Mouse (Mus musculus) liver, embryonic 14.5 days (tissue): Measurements from ENCODE around the gene Csf3r. TPM values are rescaled to one million over a fixed set of nuclear protein-coding genes. Genes with fewer than 3 reads are reported as not detected.

Source experiments
- ATAC-seq: fragments of 200-750 bp; cut with Nextera tagmentation; 2 replicates; pipeline ENCODE4 v1.8.0; 2017; ENCODE audit warnings: moderate number of reproducible peaks, mild to moderate bottlenecking, moderate library complexity; ENCODE audit not compliant: insufficient read depth
- DNase-seq, 3 experiments: peaks; one replicate each; pipeline ENCODE4 v3.0.0-alpha.2; 2012 to 2013; ENCODE audit warnings: low read depth in 3 of 3, low spot score in 3 of 3
- H3K27ac ChIP-seq: fragments of 300-500 bp; sonication (generic); 2 replicates; pipeline ENCODE4 v1.5.1; 2014; ENCODE audit warnings: moderate library complexity, mild to moderate bottlenecking, control low read depth, inconsistent platforms
- H3K27me3 ChIP-seq: fragments of 300-500 bp; sonication (generic); 2 replicates; pipeline ENCODE4 v1.6.1; 2014; ENCODE audit warnings: mild to moderate bottlenecking, low read length, moderate library complexity; ENCODE audit not compliant: control insufficient read depth, insufficient read depth
- H3K36me3 ChIP-seq: fragments of 300-500 bp; sonication (generic); replicated peaks from 2 replicates; pipeline ENCODE4 v1.6.1; 2014; ENCODE audit warnings: low read depth; ENCODE audit not compliant: control insufficient read depth, insufficient read depth
- H3K4me1 ChIP-seq, 2 experiments: fragments of 200-500 bp in 1 of 2; fragments of 300-500 bp in 1 of 2; sonication (generic) in 1 of 2; replicated peaks; 2 replicates each; pipeline ENCODE4 v1.6.1; 2012 to 2014; ENCODE audit warnings: antibody characterized with exemption in 1 of 2, inconsistent platforms in 1 of 2, low read length in 1 of 2; ENCODE audit not compliant: control insufficient read depth in 2 of 2, insufficient read depth in 2 of 2
- H3K4me2 ChIP-seq: fragments of 300-500 bp; sonication (generic); 2 replicates; pipeline ENCODE4 v1.6.1; 2014; ENCODE audit warnings: low read depth, mild to moderate bottlenecking, control low read depth, moderate library complexity
- H3K4me3 ChIP-seq, 2 experiments: fragments of 200-500 bp in 1 of 2; fragments of 300-500 bp in 1 of 2; sonication (generic) in 1 of 2; 2 replicates each; pipeline ENCODE4 v1.5.1; 2012 to 2014; ENCODE audit warnings: low read depth in 2 of 2, low read length in 2 of 2, mild to moderate bottlenecking in 2 of 2, control low read depth in 1 of 2, inconsistent platforms in 1 of 2, moderate library complexity in 1 of 2; ENCODE audit not compliant: insufficient read depth in 1 of 2
- H3K9ac ChIP-seq: fragments of 300-500 bp; sonication (generic); replicated peaks from 2 replicates; pipeline ENCODE4 v1.6.1; 2014; ENCODE audit warnings: mild to moderate bottlenecking, control low read depth, moderate library complexity
- H3K9me3 ChIP-seq: fragments of 300-500 bp; sonication (generic); 2 replicates; pipeline ENCODE4 v1.6.1; 2016; ENCODE audit warnings: low read length, mixed read lengths; ENCODE audit not compliant: control insufficient read depth
- CTCF ChIP-seq: IDR thresholded peaks from 2 replicates; pipeline ENCODE4 v1.5.1; 2016; ENCODE audit warnings: antibody characterized with exemption, low read depth, control low read depth
- EP300 ChIP-seq: IDR thresholded peaks from 2 replicates; pipeline ENCODE4 v1.6.1; 2016; ENCODE audit warnings: antibody characterized with exemption, low read depth
- WGBS: fragments of 180-500 bp; shearing (Covaris S2); extraction: QIAGEN DNeasy Blood & Tissue Kit; methylation state at CpG from one replicate; pipeline ENCODE4 v1.1.7; 2014; ENCODE audit not compliant: insufficient replicate concordance; 5-methylcytosine and 5-hydroxymethylcytosine counted together
- polyA plus RNA-seq, 2 experiments: library from polyadenylated mRNA; depleted of rRNA in 1 of 2; stranded (reverse) in 1 of 2; unstranded in 1 of 2; fragments of >200 nt; fragmentation: Nextera tagmentation in 1 of 2; extraction: Ambion mirVana in 1 of 2; gene quantifications; 2 replicates each; pipeline versions ENCODE4 v1.2.1 to v1.2.3; 2012 to 2014

The Csf3r gene
- polyA plus RNA-seq, 2 experiments: 2.7 to 3.1 TPM

GRCm38 (mm10) chr4:126027980-126028379 is 3.6 kb downstream of the Csf3r start:
- Histone ChIP-seq H3K9me3 (no peaks in the 10 kb centered on the region), H3K27ac (no peak overlapping the region), H3K36me3 (no peaks in the 10 kb centered on the region), H3K4me1 (peaks cover 0 to 11% of the 10 kb centered on the region in 2 experiments; a peak in 2 of 4 replicates), H3K9ac (no peak overlapping the region), H3K4me3 (no peak overlapping the region), H3K27me3 (no peaks in the 10 kb centered on the region), H3K4me2 (no peak overlapping the region)
- 13% methylated on average over 3 of the region's 3 CpGs for WGBS
- DNase-seq: no peak
- TF ChIP-seq CTCF (no peak), EP300 (no peak)
- peak; percentile 37; the same call in 1 of the 2 replicates for ATAC-seq

DNA sequence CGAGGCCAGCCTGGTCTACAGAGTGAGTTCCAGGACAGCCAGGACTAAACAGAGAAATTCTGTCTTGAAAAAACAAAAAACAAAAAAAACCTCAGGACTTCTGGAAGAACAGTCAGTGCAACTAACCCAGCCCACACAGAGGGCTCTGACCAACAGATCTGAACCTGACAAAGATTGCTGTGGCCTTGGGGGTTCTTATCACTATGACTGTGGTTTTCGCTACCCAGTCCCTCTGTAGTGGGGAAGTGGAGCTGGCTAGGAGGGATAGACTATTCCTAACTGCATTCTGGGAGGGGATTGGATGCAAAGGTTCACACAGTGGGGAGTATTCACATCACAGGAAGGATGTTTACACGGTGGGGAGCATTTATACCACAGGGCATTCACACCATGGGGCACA is 4.7 kb downstream of the Csf3r start:
- TF ChIP-seq CTCF: no peak
- TF ChIP-seq EP300: no peak
- Histone ChIP-seq H3K36me3 (no peaks in the 10 kb centered on the region), H3K4me2 (no peak overlapping the region), H3K27ac (no peak overlapping the region), H3K9me3 (no peaks in the 10 kb centered on the region), H3K27me3 (no peaks in the 10 kb centered on the region), H3K9ac (no peak overlapping the region), H3K4me1 (peaks cover 0 to 9% of the 10 kb centered on the region in 2 experiments; a peak in 2 of 4 replicates), H3K4me3 (no peak overlapping the region)
- ATAC-seq: no peak
- 29% methylated on average over 3 of the region's 3 CpGs for WGBS
- no peak for DNase-seq

- H3K4me2 ChIP-seq: no peak overlapping the region
- H3K9ac ChIP-seq: no peak overlapping the region
- no peaks in the 10 kb centered on the region for H3K9me3 ChIP-seq
- TF ChIP-seq EP300: no peak
- TF ChIP-seq CTCF: no peak
- no peak overlapping the region for H3K4me3 ChIP-seq
- DNase-seq: no peak
- WGBS: 36% methylated on average over 5 of the region's 5 CpGs
- H3K36me3 ChIP-seq: no peaks in the 10 kb centered on the region
- ATAC-seq: no peak
- H3K27me3 ChIP-seq: no peaks in the 10 kb centered on the region
- H3K4me1 ChIP-seq: peaks cover 0 to 9% of the 10 kb centered on the region in 2 experiments; a peak in 2 of 4 replicates
- no peak overlapping the region for H3K27ac ChIP-seq
Observed at GRCm38 (mm10) chr4:126030705-126031104, 6.4 kb downstream of the Csf3r start.

DNA sequence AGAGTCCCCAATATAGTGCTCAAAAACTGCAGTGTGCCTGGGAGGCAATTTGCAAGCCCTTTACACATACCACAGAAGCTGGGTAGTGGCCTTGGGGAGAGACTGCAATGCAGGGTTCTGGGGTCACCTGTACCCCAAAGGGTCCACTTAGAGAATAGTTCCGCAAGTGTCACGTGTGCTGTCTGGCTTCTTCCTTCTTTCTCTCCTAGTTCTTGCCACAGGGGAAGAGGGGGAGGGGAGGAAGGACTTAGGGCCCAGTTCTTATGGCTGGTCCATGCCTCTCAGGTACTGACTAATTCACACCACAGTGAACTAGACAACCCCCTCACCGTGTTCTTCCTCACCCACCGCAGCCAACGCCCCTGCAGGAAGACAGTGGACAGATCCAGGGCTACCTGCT is 11.1 kb downstream of the Csf3r start:
- WGBS: 56% methylated on average over 5 of the region's 5 CpGs
- H3K36me3 ChIP-seq: no peaks in the 10 kb centered on the region
- no peak overlapping the region for H3K9ac ChIP-seq
- ATAC-seq: no peak
- DNase-seq: no peak
- no peaks in the 10 kb centered on the region for H3K27me3 ChIP-seq
- TF ChIP-seq CTCF (no peak), EP300 (no peak)
- H3K4me1 ChIP-seq: no peaks in the 10 kb centered on the region; a peak in 1 of 4 replicates
- H3K9me3 ChIP-seq: no peaks in the 10 kb centered on the region
- no peak overlapping the region for H3K4me2 ChIP-seq
- H3K4me3 ChIP-seq: no peak overlapping the region
- no peak overlapping the region for H3K27ac ChIP-seq

DNA sequence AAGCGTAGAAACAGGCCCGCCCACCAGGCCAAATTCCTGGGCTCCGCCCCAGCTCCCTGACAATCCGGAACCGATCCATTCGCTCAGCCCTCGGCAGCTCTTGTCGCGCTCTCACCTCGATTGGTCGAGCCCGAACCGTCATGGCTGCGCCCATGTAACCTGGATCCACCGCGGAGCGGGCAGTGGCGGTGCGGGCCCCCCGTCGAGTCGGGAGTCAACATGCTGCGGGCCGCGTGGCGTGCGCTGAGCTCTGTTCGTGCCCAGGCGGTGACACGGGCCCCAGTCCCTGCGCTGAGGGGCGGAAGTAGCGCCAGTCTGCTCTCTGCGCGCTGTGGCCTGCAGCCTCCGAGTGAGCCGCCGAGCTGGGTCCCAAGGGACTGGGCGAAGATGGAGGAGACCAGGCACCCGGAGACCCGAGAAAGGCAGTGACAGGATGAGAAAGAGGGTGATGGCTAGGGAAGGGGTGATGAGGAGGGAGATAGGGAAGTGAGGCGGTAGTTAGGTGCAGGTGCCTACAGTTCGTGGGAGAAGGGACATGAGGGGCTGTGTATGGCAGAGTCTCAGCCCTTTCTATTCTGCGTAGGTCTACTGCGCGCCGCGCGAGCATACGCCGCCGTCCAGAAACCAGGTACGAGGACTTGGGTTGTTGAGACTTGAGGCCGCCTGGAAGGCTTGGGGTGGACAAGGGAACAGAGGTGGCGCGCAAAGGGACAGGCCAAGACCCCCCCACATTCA is 22.7 kb downstream of the Csf3r start, which contains the start of gene Mrps15:
TSS of gene Mrps15 (plus strand) at position 75 of the 735 bp plus-strand sequence.
- under 1% methylated on average over 56 of the region's 56 CpGs for WGBS
- ATAC-seq (peak; percentile 91), DNase-seq (peak; percentile 80)
- H3K4me2 ChIP-seq: peak within 1 kb of the TSS; percentile 79
- H3K4me3 ChIP-seq: peak within 1 kb of the TSS; percentile 82 to 90
- H3K27ac ChIP-seq: peak within 1 kb of the TSS; percentile 48
- H3K9me3 ChIP-seq: no peaks in the 10 kb centered on the region
- H3K36me3 ChIP-seq: peaks cover 11% of the 10 kb centered on the region
- H3K9ac ChIP-seq: peak within 1 kb of the TSS; percentile 84
- no peaks in the 10 kb centered on the region for H3K27me3 ChIP-seq
- H3K4me1 ChIP-seq: peaks cover 3 to 9% of the 10 kb centered on the region in 2 experiments
- TF ChIP-seq EP300 (no peak), CTCF (no peak)
